Mouse (Mus musculus): Measurements from ENCODE around the gene Aasdhppt.
A peak's percentile ranks its signal among the peaks of the same experiment; 100 is the strongest.

Aasdhppt gene

GRCm38 (mm10) chr9:4309351-4310085 lies at the start of gene Aasdhppt, which contains the start of gene Kbtbd3:
Gene Aasdhppt (minus strand): TSS chr9:4309471.
Gene Kbtbd3 (plus strand): TSS chr9:4309833.
- DNase-seq (ENCODE audit: low spot score): peak; percentile 96

- no peak for DNase-seq (ENCODE audit: low spot score)
These were observed 43.9 kb upstream of the Aasdhppt start for GRCm38 (mm10) chr9:4353163-4353562.

- DNase-seq (ENCODE audit: low spot score): no peak
These were observed 9.9 kb upstream of the Aasdhppt start for GRCm38 (mm10) chr9:4318939-4319721.

DNA sequence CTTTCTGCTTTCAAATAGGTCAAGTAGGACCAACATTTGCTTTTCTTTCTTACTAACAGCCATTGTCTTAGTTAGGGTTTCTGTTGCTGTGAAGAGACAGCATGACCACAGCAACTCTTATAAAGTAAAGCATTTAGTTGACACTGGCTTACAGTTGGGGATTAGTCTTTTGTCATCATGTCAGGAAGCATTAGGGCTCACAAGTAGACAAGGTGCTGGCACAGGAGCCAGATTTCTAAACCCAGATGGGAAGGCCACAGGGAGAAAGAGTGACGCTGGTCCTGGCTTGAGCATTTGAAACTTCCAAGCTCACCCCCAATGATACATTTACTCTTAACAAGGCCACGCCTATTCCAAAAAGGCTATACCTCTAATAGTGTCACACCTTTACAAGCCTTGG lies 6.5 kb upstream of the Aasdhppt start:
- no peak for DNase-seq (ENCODE audit: low spot score)

DNA sequence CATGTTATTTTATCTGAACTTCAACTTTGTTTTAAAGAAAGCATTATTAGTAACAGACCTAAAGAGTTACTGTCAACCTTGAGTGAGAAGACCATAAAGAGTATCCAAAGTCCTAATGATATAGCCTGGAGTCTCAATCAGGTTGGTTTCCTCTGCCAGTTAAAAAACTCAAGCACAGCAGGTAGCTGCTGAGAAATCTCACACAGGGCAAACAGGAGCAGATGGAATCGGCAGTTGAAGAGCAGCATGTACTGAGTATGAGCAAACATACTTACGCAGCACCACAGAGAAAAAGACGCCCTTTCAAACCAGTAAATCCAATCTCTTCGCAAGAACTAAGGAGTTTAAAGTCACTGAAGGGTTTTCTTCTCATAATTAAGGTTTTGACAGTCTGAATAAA lies 4.7 kb upstream of the Aasdhppt start:
- no peak for DNase-seq (ENCODE audit: low spot score)

GRCm38 (mm10) chr9:4311162-4311561 lies 1.9 kb upstream of the Aasdhppt start:
- DNase-seq (ENCODE audit: low spot score): no peak

- no peak for DNase-seq (ENCODE audit: low spot score)
These were observed 1.4 kb upstream of the Aasdhppt start for GRCm38 (mm10) chr9:4310706-4311105.

DNA sequence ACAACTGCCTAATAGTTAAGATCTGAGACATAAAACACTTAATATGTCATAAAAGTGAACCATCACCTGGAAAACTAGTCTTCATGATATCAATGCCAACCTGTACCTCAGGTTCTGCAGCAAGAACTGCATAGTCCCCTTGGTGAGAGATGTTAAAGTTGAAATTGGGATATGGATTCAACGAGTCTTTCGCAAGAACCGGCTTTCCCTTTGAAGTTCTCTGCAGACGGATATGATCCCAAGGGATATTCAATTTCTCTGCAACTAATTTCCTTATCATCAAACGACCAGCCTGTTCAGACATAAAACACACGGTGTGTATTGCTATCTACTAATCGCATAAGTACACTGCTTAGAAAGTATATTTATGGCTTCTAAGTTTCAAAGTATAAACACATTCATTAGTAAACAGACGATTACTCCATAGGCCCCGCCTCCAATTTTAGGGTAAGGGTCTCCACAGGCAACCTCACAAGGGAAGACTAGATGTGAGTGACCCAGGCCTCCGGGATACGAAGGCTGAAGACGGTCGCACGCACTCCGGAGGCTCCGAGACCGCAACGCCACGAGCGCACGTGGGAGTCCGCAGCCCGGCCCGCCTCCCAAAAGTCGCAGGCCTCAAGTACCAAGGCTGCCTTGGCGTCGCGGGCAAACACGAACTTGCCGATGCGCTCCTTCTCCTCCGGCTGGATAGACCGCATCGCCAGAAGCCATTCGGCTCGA lies 482 bp downstream of the Aasdhppt start:
- DNase-seq (ENCODE audit: low spot score): no peak

DNA sequence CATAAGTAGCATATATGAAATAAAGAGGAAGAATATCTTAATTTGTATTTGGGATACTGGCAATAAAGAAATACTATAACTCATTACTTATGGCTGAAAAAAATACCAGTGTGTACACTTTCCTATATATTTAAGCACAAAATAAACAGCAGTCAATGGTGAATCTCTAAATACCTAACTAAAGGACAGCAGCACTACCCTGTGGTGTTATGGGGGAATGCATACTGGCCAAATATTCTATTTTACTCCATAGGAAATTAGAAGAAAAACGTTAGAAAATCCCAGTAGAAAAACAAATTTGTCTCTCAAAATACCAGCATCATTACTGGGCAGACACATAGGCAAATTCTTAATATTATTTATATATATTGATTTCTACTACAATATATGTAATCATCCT lies 4.4 kb downstream of the Aasdhppt start:
- DNase-seq (ENCODE audit: low spot score): no peak

DNA sequence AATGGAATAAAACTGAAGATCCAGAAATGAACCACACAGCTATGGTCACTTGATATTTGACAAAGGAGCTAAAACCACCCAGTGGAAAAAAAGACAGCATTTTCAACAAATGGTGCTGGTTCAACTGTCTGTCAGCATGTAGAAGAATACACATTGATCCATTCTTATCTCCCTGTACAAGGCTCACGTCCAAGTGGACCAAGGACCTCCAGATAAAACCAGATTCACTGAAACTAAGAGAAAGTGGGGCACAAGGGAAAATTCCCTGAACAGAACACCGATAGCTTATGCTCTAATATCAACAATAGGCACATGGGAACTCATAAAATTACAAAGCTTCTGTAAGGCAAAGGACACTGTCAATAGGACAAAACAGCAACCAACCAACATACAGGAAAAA lies 8.8 kb downstream of the Aasdhppt start:
- DNase-seq (ENCODE audit: low spot score): no peak

GRCm38 (mm10) chr9:4283850-4284249 lies 25.4 kb downstream of the Aasdhppt start:
- DNase-seq (ENCODE audit: low spot score): no peak

DNA sequence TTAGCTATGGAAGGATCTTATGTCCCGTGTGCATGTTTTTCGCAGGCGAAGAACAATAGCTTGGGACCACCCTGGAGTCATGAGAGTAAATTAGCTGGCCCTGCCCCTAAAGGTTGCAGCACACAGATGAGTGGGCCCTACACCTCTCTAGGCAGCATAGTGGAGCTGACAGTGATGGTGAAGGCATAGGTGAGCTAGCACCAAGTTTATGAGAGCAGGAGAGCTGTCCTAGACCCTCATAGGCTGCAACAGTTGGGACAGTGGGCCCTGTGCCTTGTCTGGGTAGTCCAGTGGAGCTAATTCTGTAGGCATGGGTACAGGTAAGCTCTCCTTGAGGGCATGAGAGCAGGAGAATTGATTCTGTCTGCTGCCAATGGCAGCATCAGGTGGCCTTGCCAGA lies 42.4 kb downstream of the Aasdhppt start:
- DNase-seq (ENCODE audit: low spot score): no peak

GRCm38 (mm10) chr9:4260746-4261090 lies 48.6 kb downstream of the Aasdhppt start:
- no peak for DNase-seq (ENCODE audit: low spot score)

DNA sequence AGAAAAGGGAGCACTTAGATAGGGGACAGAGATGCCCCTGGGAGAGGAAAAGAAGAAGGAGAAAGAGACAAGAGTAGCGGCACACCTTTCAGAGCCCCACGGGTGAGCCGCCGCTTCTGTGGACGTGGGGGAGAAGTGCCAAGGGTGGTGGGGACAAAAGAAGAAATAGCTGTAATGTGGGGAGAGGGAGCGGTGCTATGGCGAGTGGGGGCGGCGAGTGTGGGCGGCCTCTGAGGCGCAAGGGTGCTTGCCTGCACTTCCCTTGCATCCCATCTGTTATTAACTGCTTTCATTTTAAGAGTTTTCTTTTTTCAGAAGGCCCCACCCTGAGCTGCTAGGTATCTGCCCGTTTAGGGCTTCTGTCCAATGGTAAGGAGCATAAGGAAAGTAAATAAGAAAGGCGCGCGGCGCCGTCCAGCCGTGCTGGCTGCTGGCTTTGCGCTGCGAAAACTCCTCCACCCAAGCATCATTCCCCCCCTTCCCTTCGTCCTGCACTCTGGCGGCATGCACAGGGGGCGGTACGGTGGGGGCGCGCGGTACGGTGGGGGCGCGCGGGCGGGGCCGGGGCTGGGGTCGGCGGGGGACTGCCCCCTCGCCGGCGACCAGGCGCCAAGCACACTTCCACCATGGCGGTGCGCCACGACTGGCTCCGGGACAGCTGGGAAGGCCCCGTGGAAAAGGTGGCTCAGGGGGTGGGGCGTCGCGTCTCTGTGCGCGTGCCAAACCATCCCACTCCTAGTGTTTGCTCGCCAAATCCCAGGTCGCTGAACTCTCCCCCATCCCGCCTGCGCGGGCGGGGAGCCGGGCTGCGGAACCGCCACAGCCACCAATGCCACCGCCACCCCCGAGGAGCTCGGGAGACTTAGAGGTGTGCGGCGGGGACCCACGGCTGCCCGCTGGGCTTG lies 49.2 kb downstream of the Aasdhppt start:
- peak; percentile 49 for DNase-seq (ENCODE audit: low spot score)

DNA sequence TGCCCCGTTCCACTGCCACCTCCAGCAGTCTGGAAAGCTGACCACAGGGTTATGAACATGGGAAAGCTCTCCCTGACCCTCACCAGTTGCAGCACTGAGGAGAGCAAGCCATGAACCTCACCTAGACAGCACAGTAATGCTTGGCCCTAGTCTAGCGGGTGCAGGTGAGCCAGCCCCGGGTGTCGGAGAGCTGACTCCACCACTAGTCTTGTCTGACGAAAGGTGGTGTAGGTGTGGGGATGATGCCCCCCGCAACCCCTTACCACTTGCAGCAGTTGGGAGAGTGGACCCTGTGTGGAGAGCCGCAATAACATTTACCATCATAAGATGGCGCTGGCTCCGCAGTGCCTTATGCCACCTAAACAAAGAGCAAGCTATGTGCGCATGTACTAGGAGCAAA lies 50.2 kb downstream of the Aasdhppt start:
- no peak for DNase-seq (ENCODE audit: low spot score)
